Mouse (Mus musculus) thymus, postnatal 4 days (tissue): ENCODE measurements around the gene Rbmxl1.

Experiments
- DNase-seq: peaks from one replicate; pipeline ENCODE4 v3.0.0; 2021

Rbmxl1 gene

GRCm38 (mm10) chr8:78489733-78490132 is 19.0 kb downstream of the Rbmxl1 start:
- no peak for DNase-seq

GRCm38 (mm10) chr8:78477051-78477829 is 31.5 kb downstream of the Rbmxl1 start:
- no peak for DNase-seq

- DNase-seq, result no peak
Measured at GRCm38 (mm10) chr8:78467889-78468288, 40.8 kb downstream of the Rbmxl1 start.

- no peak for DNase-seq
Measured at GRCm38 (mm10) chr8:78463941-78464340, 44.8 kb downstream of the Rbmxl1 start.

GRCm38 (mm10) chr8:78456441-78456840 is 52.3 kb downstream of the Rbmxl1 start:
- DNase-seq, result no peak
